Mouse (Mus musculus) hematopoietic stem cell, adult 5-6 weeks (primary cell): Measurements from ENCODE around the gene Sorl1. TPM values are rescaled to one million over a fixed set of nuclear protein-coding genes. Genes with fewer than 3 reads are reported as not detected.
"Not testable (repeated sequence)": the region's sequence is repeated elsewhere in the genome, so short reads cannot be mapped to it uniquely, and the experiment has no call there.

Experiments
- ATAC-seq, 2 experiments: fragments of 125-278 bp in 1 of 2; replicated peaks in 1 of 2; 2 replicates each; pipeline ENCODE4 v1.8.0; 2016 to 2017; ENCODE audit warnings: inconsistent platforms in 2 of 2, mild to moderate bottlenecking in 2 of 2, moderate number of reproducible peaks in 2 of 2, low read depth in 1 of 2, moderate TSS enrichment in 1 of 2; ENCODE audit not compliant: low FRiP score in 2 of 2, poor library complexity in 2 of 2, severe bottlenecking in 2 of 2, insufficient read depth in 1 of 2, low TSS enrichment in 1 of 2
- total RNA-seq: library from RNA; stranded (forward); fragments of 172-1452, 232-1000 nt; gene quantifications from 2 replicates; pipeline ENCODE4 v1.2.3, GENCODE M21; 2017

Gene Sorl1
- total RNA-seq, 1 experiment from 2014 or later: 9.5 TPM

DNA sequence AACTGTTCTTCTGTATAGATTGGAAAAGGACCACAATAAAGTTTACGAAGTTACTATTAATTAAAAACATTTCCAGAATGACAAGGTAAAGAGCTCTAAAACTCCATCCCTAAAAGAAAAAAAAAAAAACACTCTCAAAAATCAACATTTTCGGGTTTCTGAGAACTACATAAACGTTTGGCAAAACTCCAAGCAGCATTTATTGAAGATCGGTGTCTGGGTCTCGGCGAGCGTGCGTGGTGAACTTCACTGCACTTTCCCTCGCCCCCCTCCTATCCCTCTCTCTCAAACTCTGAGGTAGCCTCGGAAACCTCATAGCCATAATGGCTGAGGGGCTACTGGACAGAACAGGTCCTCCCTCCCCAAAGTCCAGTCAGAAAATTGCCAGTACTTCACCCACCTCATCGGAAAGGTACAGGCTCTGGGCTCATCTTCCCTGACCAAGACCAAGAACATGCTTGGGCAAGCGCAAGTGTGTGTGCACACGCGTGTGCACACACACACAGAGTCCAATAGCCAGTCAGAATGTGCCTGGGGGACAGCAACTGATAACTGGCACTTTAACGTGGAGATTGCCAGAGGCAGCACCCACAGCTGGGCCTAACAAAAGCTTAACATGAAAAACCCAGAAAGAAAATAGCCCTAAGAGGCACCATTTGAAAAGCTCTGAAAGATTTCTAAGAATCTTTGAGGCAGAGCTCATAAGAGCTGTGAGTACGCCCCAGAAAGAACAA lies 46.8 kb downstream of the Sorl1 start:
- no peak for ATAC-seq

DNA sequence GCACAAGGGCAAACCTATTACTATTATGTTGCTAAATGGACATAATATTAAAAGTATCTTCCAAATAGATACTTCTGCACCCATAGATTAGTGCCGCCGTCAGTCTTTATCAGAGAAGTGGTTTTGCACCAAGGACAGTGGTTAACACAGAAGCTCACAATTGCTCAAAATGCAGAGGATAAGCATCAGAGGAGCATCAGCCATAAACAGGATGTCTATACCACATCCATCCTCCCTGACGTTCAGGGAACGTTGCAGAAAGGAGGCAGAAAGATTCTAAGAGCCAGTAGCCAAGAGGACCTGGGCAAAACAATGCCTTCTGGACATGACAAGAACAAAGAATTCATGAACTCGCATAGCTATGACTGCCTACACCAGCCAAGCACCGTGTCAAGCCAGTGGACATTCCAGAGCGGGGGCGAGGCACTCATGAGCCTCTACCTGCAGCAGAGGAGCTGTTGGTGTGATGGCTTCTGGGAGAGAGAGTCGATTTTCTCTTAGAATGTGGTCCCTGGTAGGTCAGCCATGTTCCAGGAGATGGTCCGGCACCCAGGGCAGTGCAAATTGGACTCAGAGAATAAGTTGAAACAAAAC lies 47.7 kb downstream of the Sorl1 start:
- ATAC-seq: no peak

DNA sequence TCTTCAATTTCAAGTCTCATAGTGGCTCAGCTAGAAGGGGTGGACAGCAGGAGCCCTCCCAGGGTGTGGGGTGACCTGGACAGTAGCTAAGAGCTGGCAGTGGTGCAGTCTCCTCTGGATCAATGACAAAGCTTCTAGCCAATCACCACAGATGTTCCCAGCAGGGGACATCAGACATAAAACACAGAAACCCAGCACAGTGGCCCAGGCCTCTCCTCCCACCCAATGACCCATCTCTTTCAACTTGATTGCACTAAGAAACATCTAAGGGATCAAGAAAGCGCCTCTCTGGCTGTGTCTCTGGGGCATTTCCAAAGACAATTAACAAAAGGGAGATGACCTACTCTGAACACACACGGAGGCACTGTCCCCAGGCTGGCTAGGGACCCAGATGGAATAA lies 48.9 kb downstream of the Sorl1 start:
- ATAC-seq: no peak

- no peak for ATAC-seq
Measured at GRCm38 (mm10) chr9:42072010-42072409, 52.1 kb downstream of the Sorl1 start.

DNA sequence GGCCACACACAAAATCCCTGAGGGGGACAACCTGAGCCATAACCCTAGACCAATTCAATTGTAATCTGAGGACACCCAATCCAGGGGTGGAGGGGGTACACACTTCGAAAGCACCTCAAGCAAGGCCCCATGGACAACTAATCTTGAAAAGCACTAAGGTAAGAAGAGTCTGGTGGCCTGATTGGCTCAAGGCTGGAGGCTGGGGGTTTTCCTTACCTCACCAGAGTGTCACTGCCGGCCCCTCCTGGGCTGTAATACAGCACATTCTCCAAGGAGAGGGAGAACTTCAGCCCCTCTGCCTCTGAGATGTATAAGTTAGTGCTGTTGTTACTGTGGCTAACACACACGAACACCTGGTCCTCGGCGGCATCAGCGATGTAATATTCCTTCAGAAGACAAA lies 53.2 kb downstream of the Sorl1 start:
- ATAC-seq: no peak

GRCm38 (mm10) chr9:42069471-42069870 lies 54.6 kb downstream of the Sorl1 start:
- no peak for ATAC-seq

DNA sequence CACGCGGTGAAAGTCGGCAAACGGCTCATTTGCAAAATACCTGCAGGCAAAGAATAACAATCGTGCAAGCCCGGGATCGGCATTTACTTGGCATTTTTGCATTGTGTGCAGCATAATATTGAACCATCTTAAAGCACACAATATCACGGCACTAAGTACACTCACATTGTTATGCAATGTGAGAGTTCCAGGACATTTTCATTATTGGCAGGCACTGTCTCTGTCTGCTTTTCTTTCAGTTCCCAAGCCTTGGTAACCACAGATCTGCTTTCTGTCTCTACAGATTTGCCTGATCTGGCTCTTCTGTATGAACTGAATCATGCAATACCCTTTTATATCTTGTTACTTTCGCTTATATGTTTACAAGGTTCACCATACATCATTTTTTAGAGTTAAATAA lies 56.1 kb downstream of the Sorl1 start:
- no peak for ATAC-seq

DNA sequence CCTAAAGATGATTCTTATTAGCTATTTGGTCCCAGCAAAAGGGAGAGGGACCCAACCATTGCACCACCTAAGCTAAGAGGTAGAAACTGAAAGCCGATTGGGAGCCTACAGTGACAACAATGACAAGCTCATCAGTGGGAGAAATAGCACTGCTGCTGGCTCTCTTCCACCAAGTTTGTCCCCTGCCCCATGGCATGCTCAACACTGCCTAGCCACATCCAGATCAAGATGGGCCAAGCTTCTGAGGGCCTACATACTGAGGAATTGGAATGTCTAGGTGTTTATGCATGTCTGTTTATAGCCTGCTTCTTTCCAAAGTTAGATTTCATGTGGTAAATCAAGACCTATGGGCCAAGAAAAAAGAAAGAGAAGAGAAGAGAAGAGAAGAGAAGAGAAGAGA lies 58.3 kb downstream of the Sorl1 start:
- ATAC-seq: no peak

- ATAC-seq: no peak
Measured at GRCm38 (mm10) chr9:42063391-42063790, 60.7 kb downstream of the Sorl1 start.

DNA sequence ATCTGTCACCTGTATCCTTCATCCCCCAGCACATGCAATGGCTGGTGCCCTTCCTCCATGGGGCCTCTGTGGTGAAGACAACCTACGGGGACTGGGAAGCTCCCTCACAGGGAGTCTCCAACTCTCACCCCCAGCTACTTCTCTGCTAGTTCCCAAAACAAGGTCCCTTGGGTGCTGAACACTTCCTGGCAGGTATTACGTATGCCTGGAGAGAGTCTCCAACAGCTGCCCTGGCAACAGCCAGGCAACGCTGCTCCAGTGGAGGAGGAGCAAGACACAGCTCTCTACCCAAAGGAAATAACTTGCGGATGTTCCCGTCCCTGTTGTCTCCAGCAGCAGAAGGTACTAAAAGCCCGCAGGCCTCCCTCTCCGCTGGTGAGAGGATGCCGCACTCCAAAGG lies 61.8 kb downstream of the Sorl1 start:
- ATAC-seq: no peak

GRCm38 (mm10) chr9:42059006-42059405 lies 65.1 kb downstream of the Sorl1 start:
- not testable (repeated sequence) for ATAC-seq

DNA sequence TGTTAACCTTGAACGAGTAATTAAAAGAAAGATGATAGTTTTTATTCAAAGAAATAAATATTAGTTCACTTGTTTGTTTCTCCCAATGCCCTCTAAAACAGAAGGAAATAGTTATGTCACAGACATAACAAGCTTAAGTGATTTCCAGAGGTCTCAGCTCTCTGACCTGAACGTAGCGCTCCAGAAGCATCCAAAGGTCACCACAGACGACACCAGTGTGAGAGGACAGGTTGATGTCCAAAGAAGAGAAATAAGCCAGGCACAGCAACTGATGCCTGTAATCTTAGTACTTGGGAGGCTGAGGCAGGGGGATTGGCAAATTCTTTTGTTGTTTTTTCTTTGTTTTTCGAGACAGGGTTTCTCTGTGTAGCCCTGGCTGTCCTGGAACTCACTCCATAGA lies 67.5 kb downstream of the Sorl1 start:
- no peak for ATAC-seq

DNA sequence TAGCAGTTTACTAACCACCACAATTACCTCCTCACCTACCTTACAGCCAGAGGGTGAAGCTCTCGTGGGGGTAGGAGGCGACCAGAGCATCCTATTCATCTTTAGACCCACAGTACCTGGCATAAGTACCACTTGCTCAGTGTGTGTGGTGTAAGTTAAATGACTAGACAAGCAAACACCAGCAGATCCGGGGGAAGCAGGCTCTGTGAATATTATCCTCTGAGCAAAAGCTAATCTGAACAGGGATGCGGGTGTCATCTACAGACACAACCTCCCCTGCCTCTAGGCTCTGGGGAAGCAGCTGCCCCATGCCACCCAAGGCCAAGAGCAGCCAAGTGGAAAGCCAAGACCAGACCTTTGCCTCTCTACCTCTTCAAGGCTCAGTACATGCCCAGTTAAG lies 68.7 kb downstream of the Sorl1 start:
- ATAC-seq: no peak

DNA sequence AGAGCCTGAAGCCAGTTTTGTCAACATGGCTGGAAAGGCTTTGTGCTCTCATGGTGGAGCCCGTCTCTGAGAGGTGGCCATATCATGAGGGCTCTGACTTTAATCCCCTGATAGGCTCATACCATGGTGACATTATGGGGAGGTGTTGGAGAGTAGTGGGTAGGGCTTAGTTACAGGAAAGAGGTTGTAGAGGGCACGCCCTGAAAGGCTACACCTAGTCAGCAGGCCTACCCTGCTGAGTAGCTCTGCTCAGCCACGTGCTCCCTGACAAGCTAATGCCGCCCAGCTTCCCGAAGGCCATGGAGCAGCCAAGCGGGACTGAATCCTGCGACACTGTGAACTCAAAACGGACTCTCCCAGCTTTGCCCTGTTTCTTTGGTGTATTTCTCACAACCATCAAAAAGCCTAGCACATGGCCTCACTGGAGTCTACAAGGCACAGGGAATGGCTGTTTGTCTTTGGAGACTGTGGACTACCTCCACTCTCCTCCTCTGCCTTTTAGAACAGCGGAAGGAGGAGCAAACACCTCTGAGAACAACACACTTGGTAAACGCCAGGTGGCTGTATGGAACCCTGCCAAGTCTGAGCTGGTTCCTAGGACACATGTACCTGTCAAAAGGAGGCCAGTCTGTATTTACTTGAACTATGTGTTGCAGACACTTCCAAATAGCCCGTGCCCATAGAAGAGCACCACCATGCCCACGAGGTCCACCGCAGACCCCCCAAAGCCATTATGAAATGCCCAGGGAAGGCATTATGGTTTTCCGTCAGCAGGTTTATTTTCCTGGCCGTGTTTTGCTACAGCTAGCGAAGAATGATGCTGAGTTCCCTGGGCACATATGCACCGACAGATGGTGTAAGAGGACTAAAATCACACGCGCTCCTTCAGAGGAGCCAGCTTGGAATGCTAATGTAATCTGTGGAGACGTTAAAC lies 69.5 kb downstream of the Sorl1 start:
- ATAC-seq: no peak

- no peak for ATAC-seq
Measured at GRCm38 (mm10) chr9:42053591-42054190, 70.4 kb downstream of the Sorl1 start.

GRCm38 (mm10) chr9:42052713-42053356 lies 71.3 kb downstream of the Sorl1 start:
- ATAC-seq: no peak

GRCm38 (mm10) chr9:42048542-42048941 lies 75.6 kb downstream of the Sorl1 start:
- ATAC-seq: no peak
